Mouse (Mus musculus) hindbrain, embryonic 12.5 days (tissue): ENCODE measurements around the gene Gstm5. TPM values are rescaled to one million over a fixed set of nuclear protein-coding genes. Genes with fewer than 3 reads are reported as not detected.
"Not testable (repeated sequence)": the region's sequence is repeated elsewhere in the genome, so short reads cannot be mapped to it uniquely, and the experiment has no call there.

Source experiments
- ATAC-seq: fragments of 200-750 bp; cut with Nextera tagmentation; 2 replicates; pipeline ENCODE4 v1.8.0; 2017; ENCODE audit warnings: moderate TSS enrichment; ENCODE audit not compliant: low FRiP score
- H3K27ac ChIP-seq: fragments of 300-500 bp; sonication (generic); 2 replicates; pipeline ENCODE4 v1.5.1; 2016; ENCODE audit warnings: mild to moderate bottlenecking
- H3K27me3 ChIP-seq: fragments of 300-500 bp; sonication (generic); 2 replicates; pipeline ENCODE4 v1.6.1; 2016; ENCODE audit warnings: mild to moderate bottlenecking
- H3K36me3 ChIP-seq: fragments of 300-500 bp; sonication (generic); 2 replicates; pipeline ENCODE4 v1.6.1; 2016; ENCODE audit warnings: mild to moderate bottlenecking
- H3K4me1 ChIP-seq: fragments of 300-500 bp; sonication (generic); 2 replicates; pipeline ENCODE4 v1.6.1; 2016
- H3K4me2 ChIP-seq: fragments of 300-500 bp; sonication (generic); replicated peaks from 2 replicates; pipeline ENCODE4 v1.6.1; 2016; ENCODE audit warnings: mild to moderate bottlenecking
- H3K4me3 ChIP-seq: fragments of 300-500 bp; sonication (generic); 2 replicates; pipeline ENCODE4 v1.5.1; 2016; ENCODE audit warnings: mild to moderate bottlenecking
- H3K9ac ChIP-seq: fragments of 300-500 bp; sonication (generic); 2 replicates; pipeline ENCODE4 v1.6.1; 2016; ENCODE audit warnings: mild to moderate bottlenecking, moderate library complexity
- H3K9me3 ChIP-seq: fragments of 300-500 bp; sonication (generic); replicated peaks from 2 replicates; pipeline ENCODE4 v1.6.1; 2016; ENCODE audit warnings: mild to moderate bottlenecking
- WGBS: fragments of 180-500 bp; shearing (Covaris S2); methylation state at CpG from one replicate; pipeline ENCODE4 v1.1.7; 2016; 5-methylcytosine and 5-hydroxymethylcytosine counted together
- polyA plus RNA-seq: library from polyadenylated mRNA; unstranded; fragments of >200 nt; fragmentation: Nextera tagmentation; extraction: Ambion mirVana; gene quantifications from 2 replicates; pipeline ENCODE4 v1.2.1, GENCODE M21; 2016

The Gstm5 gene
- polyA plus RNA-seq, 1 experiment from 2014 or later: 230 TPM

DNA sequence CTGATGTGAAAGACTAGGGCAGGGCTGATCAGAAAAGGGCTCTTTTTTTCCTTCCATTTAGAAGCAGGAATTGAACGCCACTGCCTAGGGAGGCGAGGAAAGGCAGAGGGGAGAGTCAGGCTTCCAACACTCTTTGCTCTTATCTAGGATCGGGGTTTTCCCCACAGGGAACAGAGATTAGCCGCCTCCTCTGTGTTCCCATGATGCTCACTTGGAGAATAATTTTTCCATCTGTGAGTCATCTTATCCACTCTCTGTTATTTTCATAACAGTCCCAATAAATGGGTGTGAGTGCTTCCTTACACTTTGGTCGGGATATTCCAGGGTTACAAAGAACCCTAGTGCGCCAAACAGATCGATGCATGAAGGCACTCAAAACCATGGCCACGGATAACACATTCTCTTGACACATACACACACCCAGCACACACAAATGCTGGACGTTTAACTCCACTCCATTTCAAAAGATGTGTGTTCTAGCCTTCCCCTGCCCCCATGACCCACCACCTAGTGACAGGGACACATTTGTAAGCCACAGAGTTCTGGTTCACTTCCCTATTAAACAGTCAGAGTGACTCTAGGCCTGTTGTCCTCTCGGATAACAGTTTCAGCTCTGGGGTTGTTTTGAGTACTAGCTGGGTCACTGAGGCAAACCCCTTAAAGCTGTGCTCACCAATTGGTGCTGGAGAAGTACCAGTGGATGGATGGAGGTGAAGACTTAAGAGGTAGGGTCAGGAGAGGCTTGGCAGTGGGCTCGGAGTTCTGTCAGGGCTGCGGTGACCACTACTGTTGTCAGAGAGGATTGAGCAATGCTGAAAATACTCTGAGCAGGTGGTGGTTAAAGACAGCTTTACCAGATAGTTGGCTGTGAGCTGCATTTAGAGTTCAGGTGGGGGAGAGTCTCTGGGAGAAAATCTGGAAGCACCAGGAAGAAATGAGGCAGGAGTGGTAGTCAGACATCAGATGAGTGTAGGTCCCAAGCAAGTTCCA is 17.6 kb upstream of the Gstm5 start:
- H3K4me2 ChIP-seq: no peak overlapping the region
- ATAC-seq: no peak
- H3K4me3 ChIP-seq: no peak overlapping the region
- no peaks in the 10 kb centered on the region; the same call in 1 of the 2 replicates for H3K27me3 ChIP-seq
- H3K4me1 ChIP-seq: no peaks in the 10 kb centered on the region
- 82% methylated on average over 12 of the region's 12 CpGs for WGBS
- no peak overlapping the region for H3K9ac ChIP-seq
- no peak overlapping the region for H3K27ac ChIP-seq
- H3K36me3 ChIP-seq: no peaks in the 10 kb centered on the region
- no peaks in the 10 kb centered on the region for H3K9me3 ChIP-seq

- Histone ChIP-seq H3K27me3 (no peaks in the 10 kb centered on the region), H3K9ac (no peak overlapping the region), H3K4me2 (no peak overlapping the region), H3K36me3 (0 out of 2 replicates have a peak, but pooled peaks cover 3% of the 10 kb centered on the region), H3K4me1 (no peaks in the 10 kb centered on the region), H3K27ac (no peak overlapping the region), H3K9me3 (no peaks in the 10 kb centered on the region), H3K4me3 (no peak overlapping the region)
- WGBS: 83% methylated on average over 9 of the region's 9 CpGs
- peak; percentile 58; the same call in 1 of the 2 replicates for ATAC-seq
Observed at GRCm38 (mm10) chr3:107887674-107888495, 7.7 kb upstream of the Gstm5 start.

DNA sequence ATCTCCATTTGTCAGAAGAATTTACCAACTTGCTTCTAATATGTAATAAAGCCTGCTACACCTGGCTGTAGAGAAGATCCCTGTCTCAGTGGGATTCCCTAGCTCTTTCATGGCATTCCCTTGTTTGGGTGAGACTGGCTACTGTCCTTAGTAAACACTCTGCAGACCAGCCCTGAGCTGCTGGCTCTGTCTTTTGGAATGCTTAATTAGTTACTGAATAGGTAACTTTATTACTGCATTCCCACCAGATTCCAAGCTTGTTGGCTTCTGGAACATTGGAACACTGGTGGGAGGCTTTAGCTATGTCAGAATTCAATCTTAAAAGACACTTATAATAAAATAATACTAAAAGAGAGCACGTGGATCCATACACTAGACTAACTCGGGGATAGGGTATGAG is 6.4 kb upstream of the Gstm5 start:
- not testable (repeated sequence) for H3K4me3 ChIP-seq, ATAC-seq, H3K4me1 ChIP-seq, H3K27ac ChIP-seq, H3K4me2 ChIP-seq, H3K36me3 ChIP-seq, H3K27me3 ChIP-seq, H3K9ac ChIP-seq, H3K9me3 ChIP-seq
- WGBS: 95% methylated on average over 2 of the region's 2 CpGs

- Histone ChIP-seq H3K4me3 (peak overlapping the region; percentile 69), H3K9me3 (no peaks in the 10 kb centered on the region), H3K27ac (no peak overlapping the region), H3K4me1 (peaks cover 10% of the 10 kb centered on the region), H3K9ac (peak overlapping the region; percentile 80), H3K27me3 (no peaks in the 10 kb centered on the region), H3K4me2 (peak overlapping the region; percentile 70), H3K36me3 (peaks cover 20% of the 10 kb centered on the region)
- 8% methylated on average over 6 of the region's 6 CpGs for WGBS
- peak; percentile 49 for ATAC-seq
Observed at GRCm38 (mm10) chr3:107895194-107895719, 364 bp upstream of the Gstm5 start.

DNA sequence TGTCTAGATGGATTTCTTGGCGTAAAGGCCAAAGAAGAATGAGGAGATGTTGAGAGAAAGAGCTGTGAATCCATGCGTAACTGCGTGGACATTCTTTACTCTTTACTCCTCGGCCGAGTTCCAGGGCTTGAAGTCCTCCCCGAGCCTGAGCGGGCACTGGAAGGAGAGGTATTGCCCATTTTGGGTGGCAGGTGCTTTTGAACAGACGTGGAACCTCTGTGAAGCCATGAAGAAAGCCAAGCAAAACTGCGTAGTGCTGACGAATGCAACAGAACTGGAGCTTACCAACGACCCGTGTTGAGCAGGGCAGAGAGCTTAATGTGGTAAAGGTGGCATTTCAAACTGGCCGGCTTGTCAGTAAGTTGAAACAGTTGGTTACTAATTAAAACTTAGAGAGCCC is 3.1 kb downstream of the Gstm5 start:
- Histone ChIP-seq H3K4me3 (no peak overlapping the region), H3K9me3 (no peaks in the 10 kb centered on the region), H3K36me3 (peaks cover 17% of the 10 kb centered on the region), H3K27ac (no peak overlapping the region), H3K4me1 (peaks cover 10% of the 10 kb centered on the region), H3K4me2 (no peak overlapping the region), H3K9ac (no peak overlapping the region), H3K27me3 (no peaks in the 10 kb centered on the region)
- ATAC-seq: no peak
- WGBS: 94% methylated on average over 13 of the region's 13 CpGs

DNA sequence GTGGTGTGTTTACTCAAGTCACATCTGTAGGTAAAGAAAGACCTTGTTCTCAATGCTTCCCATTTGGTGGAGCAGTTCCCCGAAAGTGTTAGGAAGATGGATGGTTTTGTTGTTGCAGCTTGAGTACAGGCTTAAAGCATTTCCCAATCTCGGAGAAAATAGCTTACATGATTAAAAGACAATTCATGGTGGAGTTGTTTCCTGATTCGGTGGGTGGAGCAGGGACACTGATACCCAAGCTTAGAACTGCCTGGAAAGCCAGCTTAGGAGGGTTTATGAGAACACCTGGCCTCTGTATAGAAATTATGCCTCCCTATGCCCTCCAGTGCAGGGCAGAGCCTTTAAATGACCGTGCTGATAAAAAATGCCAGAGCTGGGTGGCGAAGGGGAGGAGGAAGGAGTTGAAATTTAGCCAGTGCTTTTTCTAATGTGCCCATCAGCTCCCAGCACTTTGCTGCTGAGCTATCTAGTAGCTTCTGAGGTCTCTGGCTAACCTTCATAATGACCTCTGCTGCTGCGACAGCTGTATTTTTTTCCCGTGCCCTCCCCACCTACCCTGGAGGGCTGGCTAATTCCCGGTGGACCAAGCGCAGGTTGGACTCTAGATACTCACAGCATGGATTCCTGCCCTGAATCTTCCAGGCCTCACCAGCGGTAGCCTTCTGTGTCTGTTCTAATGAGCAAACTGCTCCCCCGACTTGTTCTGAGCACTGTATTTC is 5.5 kb downstream of the Gstm5 start:
- H3K9ac ChIP-seq: no peak overlapping the region
- H3K9me3 ChIP-seq: no peaks in the 10 kb centered on the region
- no peak overlapping the region for H3K27ac ChIP-seq
- 73% methylated on average over 11 of the region's 11 CpGs for WGBS
- peaks cover 17% of the 10 kb centered on the region for H3K36me3 ChIP-seq
- no peak overlapping the region for H3K4me2 ChIP-seq
- no peak for ATAC-seq
- H3K4me1 ChIP-seq: peaks cover 6% of the 10 kb centered on the region
- H3K27me3 ChIP-seq: no peaks in the 10 kb centered on the region
- H3K4me3 ChIP-seq: no peak overlapping the region

DNA sequence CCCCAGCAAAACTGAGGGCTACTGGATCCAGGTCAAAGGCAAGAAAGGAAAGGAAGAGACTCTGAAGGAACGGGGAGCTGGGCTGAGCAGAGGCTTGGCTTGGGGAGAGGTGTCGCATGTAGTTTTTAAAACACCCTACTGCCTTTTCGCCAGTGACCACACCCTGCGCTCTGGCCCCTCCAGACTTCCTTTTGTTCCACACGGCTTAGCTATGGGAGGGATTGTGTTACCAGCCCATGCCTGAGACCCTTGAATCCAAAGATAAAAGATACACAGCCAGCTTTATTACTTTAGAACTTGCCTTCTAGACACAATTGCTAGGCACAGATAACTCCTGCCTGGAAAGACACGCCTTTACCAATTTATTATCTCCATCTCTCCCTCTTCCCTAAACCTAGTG is 10.3 kb downstream of the Gstm5 start:
- H3K27ac ChIP-seq: no peak overlapping the region
- WGBS: 68% methylated on average over 6 of the region's 6 CpGs
- no peak overlapping the region for H3K4me2 ChIP-seq
- H3K9ac ChIP-seq: no peak overlapping the region
- no peaks in the 10 kb centered on the region for H3K4me1 ChIP-seq
- no peak overlapping the region for H3K4me3 ChIP-seq
- H3K9me3 ChIP-seq: no peaks in the 10 kb centered on the region
- ATAC-seq: no peak
- H3K36me3 ChIP-seq: no peaks in the 10 kb centered on the region
- H3K27me3 ChIP-seq: no peaks in the 10 kb centered on the region

DNA sequence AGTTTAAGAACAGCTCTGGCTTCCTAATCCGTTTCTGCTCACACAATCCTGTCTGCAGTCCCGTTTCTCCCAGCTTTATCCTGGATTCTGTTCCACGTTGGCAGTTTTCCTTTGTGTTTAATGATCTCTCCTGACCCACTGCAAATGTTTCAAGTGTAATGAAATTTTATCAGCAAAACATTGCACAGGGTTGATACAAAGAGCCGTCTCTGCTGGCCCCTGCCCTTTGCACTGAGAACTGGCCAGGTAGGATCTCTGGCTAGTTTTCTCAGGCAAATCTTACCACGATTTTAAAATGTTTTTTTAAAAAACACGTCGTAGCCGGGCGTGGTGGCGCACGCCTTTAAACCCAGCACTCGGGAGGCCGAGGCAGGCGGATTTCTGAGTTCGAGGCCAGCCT is 21.1 kb downstream of the Gstm5 start:
- no peak for ATAC-seq
- 88% methylated on average over 15 of the region's 15 CpGs for WGBS
- Histone ChIP-seq H3K27ac (no peak overlapping the region), H3K27me3 (no peaks in the 10 kb centered on the region), H3K4me2 (no peak overlapping the region), H3K4me3 (no peak overlapping the region), H3K4me1 (no peaks in the 10 kb centered on the region), H3K9ac (no peak overlapping the region), H3K9me3 (no peaks in the 10 kb centered on the region), H3K36me3 (no peaks in the 10 kb centered on the region)

GRCm38 (mm10) chr3:107917097-107917496 is 21.5 kb downstream of the Gstm5 start:
- H3K9me3 ChIP-seq: no peaks in the 10 kb centered on the region
- H3K27ac ChIP-seq: no peak overlapping the region
- ATAC-seq: no peak
- WGBS: 85% methylated on average over 3 of the region's 3 CpGs
- H3K4me2 ChIP-seq: no peak overlapping the region
- H3K4me3 ChIP-seq: no peak overlapping the region
- no peaks in the 10 kb centered on the region for H3K36me3 ChIP-seq
- no peak overlapping the region for H3K9ac ChIP-seq
- no peaks in the 10 kb centered on the region for H3K4me1 ChIP-seq
- H3K27me3 ChIP-seq: no peaks in the 10 kb centered on the region

- 60% methylated on average over 7 of the region's 7 CpGs for WGBS
- no peak for ATAC-seq
- H3K9ac ChIP-seq: no peak overlapping the region
- H3K4me3 ChIP-seq: no peak overlapping the region
- no peak overlapping the region for H3K4me2 ChIP-seq
- no peaks in the 10 kb centered on the region for H3K9me3 ChIP-seq
- H3K27me3 ChIP-seq: no peaks in the 10 kb centered on the region
- H3K36me3 ChIP-seq: no peaks in the 10 kb centered on the region
- no peak overlapping the region for H3K27ac ChIP-seq
- no peaks in the 10 kb centered on the region for H3K4me1 ChIP-seq
Observed at GRCm38 (mm10) chr3:107917783-107918408, 22.3 kb downstream of the Gstm5 start.

GRCm38 (mm10) chr3:107920348-107920747 is 24.7 kb downstream of the Gstm5 start:
- Histone ChIP-seq H3K9ac (no peak overlapping the region), H3K4me1 (no peaks in the 10 kb centered on the region), H3K27me3 (no peaks in the 10 kb centered on the region), H3K9me3 (no peaks in the 10 kb centered on the region), H3K36me3 (no peaks in the 10 kb centered on the region), H3K4me2 (no peak overlapping the region), H3K4me3 (no peak overlapping the region), H3K27ac (no peak overlapping the region)
- 91% methylated on average over 5 of the region's 5 CpGs for WGBS
- ATAC-seq: no peak
